9 mouse cellular contexts compared by ENCODE assay signal in genomic region chr19:40394555-40395320, GRCm38 (mm10).
DNase-seq lines count a peak whose midpoint lies in the region; ATAC-seq and TF ChIP-seq lines count a peak whose summit lies in the region.
"Had no signal": no experiment of that assay in that cellular context is flagged by ENCODE, and none has a peak within 500 bp of the region (broad histone marks: within the 10 kb centered on the region; RNA-seq: fewer than 3 reads in every experiment).

No protein-coding gene starts in this region.

- ATAC-seq in kidney, embryonic 16.5 days (ENCODE audit: low FRiP score, low TSS enrichment) = peak; percentile 71
- ATAC-seq in granulocyte monocyte progenitor cell, adult 5-6 weeks (replicated peaks; ENCODE audit: poor library complexity, severe bottlenecking) = peak; percentile 67
- ATAC-seq in intestine, postnatal 0 days = peak; percentile 23; the same call in 1 of the 2 replicates
- peak; percentile 45 for ATAC-seq in megakaryocyte, adult 5-6 weeks (ENCODE audit: poor library complexity, severe bottlenecking)

- no peak for DNase-seq in kidney, adult 18-20 months
- DNase-seq in retina, postnatal 1 day = no peak
- DNase-seq in urinary bladder, adult 2 months (ENCODE audit: low spot score) = no peak
- no peak for DNase-seq in retina, embryonic 14.5 days (ENCODE audit: low spot score)

- peak overlapping the region; percentile 92 for H3K27ac ChIP-seq in kidney, embryonic 16.5 days (ENCODE audit: low read length)
- H3K27ac ChIP-seq in intestine, postnatal 0 days (ENCODE audit: low read depth, low read length) = peak overlapping the region; percentile 60

- WGBS in kidney, embryonic 16.5 days = 48% methylated on average over 10 of the region's 10 CpGs
- 36% methylated on average over 10 of the region's 10 CpGs for WGBS in intestine, postnatal 0 days

- H3K36me3 ChIP-seq in kidney, embryonic 16.5 days (ENCODE audit: insufficient read depth, low read length) = 0 out of 2 replicates have a peak, but pooled peaks cover 4% of the 10 kb centered on the region
- peaks cover 19% of the 10 kb centered on the region; the same call in 1 of the 2 replicates for H3K36me3 ChIP-seq in intestine, postnatal 0 days (ENCODE audit: control insufficient read depth, insufficient read depth)

- H3K4me1 ChIP-seq in kidney, embryonic 16.5 days (ENCODE audit: insufficient read depth, low read length) = peaks cover 12% of the 10 kb centered on the region
- H3K4me1 ChIP-seq in intestine, postnatal 0 days (replicated peaks; ENCODE audit: control insufficient read depth, insufficient read depth, low read length) = no peaks in the 10 kb centered on the region

- no peak for TF ChIP-seq CTCF in intestine, postnatal 0 days (IDR thresholded peaks at IDR 0.05; ENCODE audit: low read depth)

- no peak overlapping the region for H3K4me2 ChIP-seq in kidney, embryonic 16.5 days (replicated peaks; ENCODE audit: low read depth, low read length)
- no peak overlapping the region for H3K4me2 ChIP-seq in intestine, postnatal 0 days (replicated peaks; ENCODE audit: low read depth)

- H3K27me3 ChIP-seq in kidney, embryonic 16.5 days (ENCODE audit: insufficient read depth, low read length) = no peaks in the 10 kb centered on the region
- H3K27me3 ChIP-seq in intestine, postnatal 0 days (replicated peaks; ENCODE audit: control insufficient read depth, insufficient read depth, low read length) = no peaks in the 10 kb centered on the region

- peak overlapping the region; percentile 42; the same call in 1 of the 2 replicates for H3K9ac ChIP-seq in kidney, embryonic 16.5 days (replicated peaks; ENCODE audit: low read length)
- H3K9ac ChIP-seq in intestine, postnatal 0 days (ENCODE audit: low read depth, low read length) = no peak overlapping the region

- no peaks in the 10 kb centered on the region for H3K9me3 ChIP-seq in kidney, embryonic 16.5 days (ENCODE audit: low read length)
- no peaks in the 10 kb centered on the region for H3K9me3 ChIP-seq in intestine, postnatal 0 days (ENCODE audit: control insufficient read depth)
- H3K9me3 ChIP-seq: G1E had no signal

- no peak overlapping the region for H3K4me3 ChIP-seq in kidney, embryonic 16.5 days (ENCODE audit: low read length)
- no peak overlapping the region for H3K4me3 ChIP-seq in intestine, postnatal 0 days (ENCODE audit: low read depth, low read length)
